Mouse (Mus musculus) CH12.LX (cell line): ENCODE measurements at regions not wholly inside any gene's neighbourhood (a gene's known extent, or its start where the extent isn't known, plus 50 kb on each side); places are given as distances from the start of the nearest gene placed in this dataset.

ENCODE experiments used
- EP300 ChIP-seq: IDR thresholded peaks from 2 replicates; pipeline ENCODE4 v1.6.1; 2011; ENCODE audit warnings: low read length, improper control_type of control experiment
- ZNF384 ChIP-seq: IDR thresholded peaks from 2 replicates; pipeline ENCODE4 v1.6.1; 2012; ENCODE audit warnings: low read depth, low read length, improper control_type of control experiment, inconsistent platforms

- no peak for TF ChIP-seq ZNF384
- no peak for TF ChIP-seq EP300
Measured at GRCm38 (mm10) chr6:95058017-95058416, 59.0 kb upstream of the Kbtbd8 start.
